14 mouse cellular contexts compared by ENCODE assay signal in genomic region chr17:28824896-28825295, GRCm38 (mm10). TPM values are rescaled to one million over a fixed set of nuclear protein-coding genes. Genes with fewer than 3 reads are reported as not detected.
A peak's percentile ranks its signal among the peaks of the same experiment; 100 is the strongest.
DNase-seq lines count a peak whose midpoint lies in the region; ATAC-seq lines count a peak whose summit lies in the region.
"Had no signal": no experiment of that assay in that cellular context is flagged by ENCODE, and none has a peak within 500 bp of the region (broad histone marks: within the 10 kb centered on the region; RNA-seq: fewer than 3 reads in every experiment).

No protein-coding gene starts in this region.

- DNase-seq in frontal cortex, adult 2 months (ENCODE audit: extremely low spot score in 1 of 2, low spot score in 1 of 2): peak; percentile 58 to 71
- no peak for DNase-seq in frontal cortex, postnatal 14 days (ENCODE audit: low spot score in 2 of 2)
- DNase-seq in layer of hippocampus, adult 18-20 months (ENCODE audit: low spot score in 2 of 2): peak; percentile 40 to 61
- DNase-seq in layer of hippocampus, postnatal 10 days (ENCODE audit: low spot score in 2 of 2): no peak
- DNase-seq in forebrain, embryonic 10.5 days (ENCODE audit: extremely low spot score, low spot score): no peak
- no peak for DNase-seq in cerebellum, postnatal 4 days (ENCODE audit: low spot score in 2 of 2)
- DNase-seq: cerebellum, adult 8-10 months; kidney, adult 11 months; lung, embryonic 14.5 days had no signal

- H3K4me3 ChIP-seq in erythroblast, embryonic 14.5 days (replicated peaks): peak overlapping the region; percentile 69
- peak overlapping the region; percentile 59 for H3K4me3 ChIP-seq in liver, embryonic 15.5 days (replicated peaks)
- no peak overlapping the region for H3K4me3 ChIP-seq in forebrain, embryonic 10.5 days
- H3K4me3 ChIP-seq: forebrain, embryonic 13.5 days had no signal

- ATAC-seq in liver, embryonic 15.5 days (ENCODE audit: insufficient read depth): no peak
- ATAC-seq: forebrain, embryonic 13.5 days had no signal

- no peaks in the 10 kb centered on the region for H3K27me3 ChIP-seq in erythroblast, embryonic 14.5 days (ENCODE audit: control insufficient read depth)
- no peaks in the 10 kb centered on the region for H3K27me3 ChIP-seq in liver, embryonic 15.5 days
- no peaks in the 10 kb centered on the region for H3K27me3 ChIP-seq in forebrain, embryonic 10.5 days (ENCODE audit: poor library complexity, severe bottlenecking)
- H3K27me3 ChIP-seq: forebrain, embryonic 13.5 days had no signal

- H3K4me2 ChIP-seq in liver, embryonic 15.5 days: peak overlapping the region; percentile 80
- H3K4me2 ChIP-seq: forebrain, embryonic 13.5 days; lung, embryonic 14.5 days had no signal

- peak overlapping the region; percentile 99 for H3K27ac ChIP-seq in liver, embryonic 15.5 days (replicated peaks)
- no peak overlapping the region for H3K27ac ChIP-seq in forebrain, embryonic 10.5 days
- H3K27ac ChIP-seq: forebrain, embryonic 13.5 days had no signal

- H3K9ac ChIP-seq in liver, embryonic 15.5 days: peak overlapping the region; percentile 69
- H3K9ac ChIP-seq: forebrain, embryonic 13.5 days; lung, embryonic 14.5 days had no signal

- whole genome bisulfite sequencing in liver, embryonic 15.5 days (ENCODE audit: insufficient replicate concordance): 50% methylated on average over 6 of the region's 6 CpGs
- 90% methylated on average over 6 of the region's 6 CpGs for WGBS in forebrain, embryonic 10.5 days

- H3K4me1 ChIP-seq in erythroblast, embryonic 14.5 days (ENCODE audit: control insufficient read depth): peaks cover 99% of the 10 kb centered on the region
- peaks cover 92% of the 10 kb centered on the region for H3K4me1 ChIP-seq in liver, embryonic 15.5 days (replicated peaks)
- no peaks in the 10 kb centered on the region for H3K4me1 ChIP-seq in forebrain, embryonic 10.5 days
- H3K4me1 ChIP-seq: forebrain, embryonic 13.5 days had no signal

- peaks cover 100% of the 10 kb centered on the region for H3K36me3 ChIP-seq in erythroblast, embryonic 14.5 days (ENCODE audit: control insufficient read depth)
- H3K36me3 ChIP-seq in liver, embryonic 15.5 days (replicated peaks): peaks cover 100% of the 10 kb centered on the region
- H3K36me3 ChIP-seq in forebrain, embryonic 10.5 days (replicated peaks): peaks cover 100% of the 10 kb centered on the region

- no peaks in the 10 kb centered on the region; the same call in 1 of the 2 replicates for H3K9me3 ChIP-seq in erythroblast, embryonic 14.5 days (ENCODE audit: control insufficient read depth, low read length)
- no peaks in the 10 kb centered on the region for H3K9me3 ChIP-seq in liver, embryonic 15.5 days (replicated peaks)
- no peaks in the 10 kb centered on the region for H3K9me3 ChIP-seq in forebrain, embryonic 10.5 days
- H3K9me3 ChIP-seq: forebrain, embryonic 13.5 days had no signal

RNA-seq across cellular contexts. Expression of gene Brpf3, which starts 24.0 kb away (rescaled TPM):
- polyA plus RNA-seq in frontal cortex, adult 2 months (2012; rRNA removed): 39.0 and 44.3 TPM in 2 replicates
- 10 to 100 TPM; 42.0 to 52.3 TPM for total RNA-seq in layer of hippocampus, adult 18-20 months (2021)
- 10 to 100 TPM; 37.2 to 37.7 TPM for total RNA-seq in layer of hippocampus, postnatal 10 days (2021)
- polyA plus RNA-seq in erythroblast, embryonic 14.5 days (2012): 88.3 and 88.4 TPM in 2 replicates
- 74.7 and 78.4 TPM in 2 replicates for polyA plus RNA-seq in liver, embryonic 15.5 days (2015; fragmentation: Nextera tagmentation; extraction: Ambion mirVana)
- polyA plus RNA-seq in forebrain, embryonic 10.5 days (2016; fragmentation: Nextera tagmentation; extraction: Ambion mirVana): 8.9 and 12.0 TPM in 2 replicates

RNA-seq across cellular contexts. Expression of gene Pnpla1, which starts 33.3 kb away (rescaled TPM):
- polyA plus RNA-seq in frontal cortex, adult 2 months (2012; rRNA removed): 0.22 and 0.23 TPM in 2 replicates
- total RNA-seq in layer of hippocampus, adult 18-20 months (2021): under 1 TPM; 0.41 to 0.87 TPM
- total RNA-seq in layer of hippocampus, postnatal 10 days (2021): under 1 TPM; 0.27 to 0.46 TPM
- polyA plus RNA-seq in erythroblast, embryonic 14.5 days (2012): not detected in 2 replicates
- 0.06 and 0.13 TPM in 2 replicates for polyA plus RNA-seq in liver, embryonic 15.5 days (2015; fragmentation: Nextera tagmentation; extraction: Ambion mirVana)
- not detected in 2 replicates for polyA plus RNA-seq in forebrain, embryonic 10.5 days (2016; fragmentation: Nextera tagmentation; extraction: Ambion mirVana)
- total RNA-seq: megakaryocyte-erythroid progenitor cell, adult 5-6 weeks had no signal
- polyA plus RNA-seq: embryonic facial prominence, embryonic 11.5 days; forebrain, embryonic 13.5 days had no signal

RNA-seq across cellular contexts. Expression of gene Mapk13, which starts 55.8 kb away (rescaled TPM):
- 0.88 and 0.92 TPM in 2 replicates for polyA plus RNA-seq in frontal cortex, adult 2 months (2012; rRNA removed)
- total RNA-seq in layer of hippocampus, adult 18-20 months (2021): 1 to 10 TPM; 1.3 to 2.1 TPM
- 1 to 10 TPM in 1 of 2 experiments, under 1 TPM in 1; 0.96 to 2.2 TPM for total RNA-seq in layer of hippocampus, postnatal 10 days (2021)
- polyA plus RNA-seq in erythroblast, embryonic 14.5 days (2012): not detected in 2 replicates
- polyA plus RNA-seq in liver, embryonic 15.5 days (2015; fragmentation: Nextera tagmentation; extraction: Ambion mirVana): 7.3 and 8.9 TPM in 2 replicates
- polyA plus RNA-seq in forebrain, embryonic 10.5 days (2016; fragmentation: Nextera tagmentation; extraction: Ambion mirVana): 8.4 and 8.7 TPM in 2 replicates
- total RNA-seq: megakaryocyte-erythroid progenitor cell, adult 5-6 weeks had no signal

Comparison
In these comparisons a context has a peak if more than half of its experiments do, and no peak if none do; other contexts are left out.
1. DNase-seq: peak in frontal cortex, adult 2 months (2 of 2) and layer of hippocampus, adult 18-20 months (2 of 2); none in frontal cortex, postnatal 14 days (0 of 2), layer of hippocampus, postnatal 10 days (0 of 2), forebrain, embryonic 10.5 days (single experiment) and cerebellum, postnatal 4 days (0 of 2).